Mouse (Mus musculus): ENCODE results near the gene Aup1. TPM values are rescaled to one million over a fixed set of nuclear protein-coding genes. Genes with fewer than 3 reads are reported as not detected.

Aup1 gene
- total RNA-seq, 2 experiments from 2014 or later: 66.9 to 70.7 TPM

- DNase-seq: no peak
These were observed 24.5 kb upstream of the Aup1 start for GRCm38 (mm10) chr6:83029777-83030176.

GRCm38 (mm10) chr6:83031111-83031510 lies 23.2 kb upstream of the Aup1 start:
- no peak for DNase-seq

GRCm38 (mm10) chr6:83031921-83032590 lies 22.3 kb upstream of the Aup1 start:
- DNase-seq: no peak

GRCm38 (mm10) chr6:83032769-83033191 lies 21.5 kb upstream of the Aup1 start:
- DNase-seq: peak; percentile 35

GRCm38 (mm10) chr6:83033249-83034185 lies 20.8 kb upstream of the Aup1 start, which contains the start of the genes Dok1 and Loxl3:
Dok1 (minus strand) TSS chr6:83033471.
Loxl3 (plus strand) TSS chr6:83034173.
- DNase-seq: peak; percentile 70

GRCm38 (mm10) chr6:83034463-83035055 lies 19.8 kb upstream of the Aup1 start:
- no peak for DNase-seq

- DNase-seq: no peak
These were observed 17.1 kb upstream of the Aup1 start for GRCm38 (mm10) chr6:83037188-83037587.

GRCm38 (mm10) chr6:83038496-83039012 lies 15.8 kb upstream of the Aup1 start:
- DNase-seq: peak; percentile 95

GRCm38 (mm10) chr6:83040601-83041000 lies 13.7 kb upstream of the Aup1 start:
- DNase-seq: no peak

- no peak for DNase-seq
These were observed 10.8 kb upstream of the Aup1 start for GRCm38 (mm10) chr6:83043561-83043960.

- no peak for DNase-seq
These were observed 10.3 kb upstream of the Aup1 start for GRCm38 (mm10) chr6:83043993-83044392.

- DNase-seq: no peak
These were observed 9.6 kb upstream of the Aup1 start for GRCm38 (mm10) chr6:83044742-83045141.

- no peak for DNase-seq
These were observed 5.0 kb upstream of the Aup1 start for GRCm38 (mm10) chr6:83049367-83049766.

GRCm38 (mm10) chr6:83053136-83053960 lies 973 bp upstream of the Aup1 start:
- no peak for DNase-seq

GRCm38 (mm10) chr6:83054871-83055431 lies 630 bp downstream of the Aup1 start, which contains the start of gene Htra2:
Htra2 (minus strand) TSS chr6:83055273.
- DNase-seq: peak; percentile 40

GRCm38 (mm10) chr6:83057790-83058189 lies 3.5 kb downstream of the Aup1 start, which contains the start of gene Dqx1:
Dqx1 (plus strand) TSS chr6:83057844.
- no peak for DNase-seq

- no peak for DNase-seq
These were observed 4.4 kb downstream of the Aup1 start for GRCm38 (mm10) chr6:83058725-83059124.

- DNase-seq: no peak
These were observed 11.7 kb downstream of the Aup1 start for GRCm38 (mm10) chr6:83065995-83066394.

GRCm38 (mm10) chr6:83066441-83066840 lies 12.1 kb downstream of the Aup1 start:
- DNase-seq: no peak

- no peak for DNase-seq
These were observed 13.9 kb downstream of the Aup1 start for GRCm38 (mm10) chr6:83068221-83068620.

Measured in gastrocnemius, postnatal 10 days (tissue).